Mouse (Mus musculus) right cerebral cortex, postnatal 25 days (tissue): ENCODE data around the gene Obox3.
"Not testable (repeated sequence)": the region's sequence is repeated elsewhere in the genome, so short reads cannot be mapped to it uniquely, and the experiment has no call there.

ENCODE experiments used
- DNase-seq: peaks from one replicate; pipeline ENCODE4 v3.0.0; 2022

The Obox3 gene

GRCm38 (mm10) chr7:15639802-15640201 is at the start of gene Obox3:
TSS of gene Obox3 (minus strand) at chr7:15639902.
- DNase-seq = not testable (repeated sequence)

- not testable (repeated sequence) for DNase-seq
Observed at GRCm38 (mm10) chr7:15509411-15509810, 130.3 kb downstream of the Obox3 start.
